Mouse (Mus musculus): ENCODE results near the gene Rad54l.

The Rad54l gene

DNA sequence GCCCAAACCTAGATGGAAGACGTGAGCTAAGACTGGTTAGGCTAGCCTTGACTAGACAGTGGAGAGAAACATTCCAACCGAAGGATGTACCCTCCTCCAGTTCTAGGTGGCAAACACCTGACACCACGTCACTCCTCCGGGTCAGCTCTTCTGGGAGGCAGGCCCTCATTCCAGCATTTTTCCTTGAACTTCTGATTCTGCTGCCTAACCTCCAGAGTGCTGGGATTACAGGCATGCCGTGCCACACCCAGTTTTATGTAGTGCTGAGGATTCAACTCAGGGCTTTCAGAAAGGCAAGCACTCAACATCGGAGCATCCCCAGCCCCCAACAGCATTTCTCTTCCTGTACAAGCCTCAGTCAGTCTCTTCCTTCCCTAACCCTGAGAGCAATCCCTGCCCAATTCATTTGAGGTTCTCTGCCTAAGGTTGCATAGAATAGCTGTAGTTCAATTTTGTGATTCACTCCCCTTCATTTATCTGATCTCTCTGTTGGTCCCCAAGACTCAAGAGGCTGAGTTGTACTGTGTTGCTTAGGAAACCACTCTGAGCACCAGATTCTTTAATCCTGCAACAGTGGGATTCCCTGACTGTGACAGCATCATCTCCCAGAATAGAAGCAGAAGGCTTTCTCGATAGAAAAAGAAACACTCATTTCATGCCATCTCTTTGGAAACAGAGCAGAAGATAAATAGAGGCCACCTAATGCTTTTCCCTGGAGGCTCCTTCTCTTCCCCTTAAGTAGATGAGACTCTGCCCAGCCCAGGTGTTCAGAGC is 17.5 kb upstream of the Rad54l start:
- no peak for DNase-seq

DNA sequence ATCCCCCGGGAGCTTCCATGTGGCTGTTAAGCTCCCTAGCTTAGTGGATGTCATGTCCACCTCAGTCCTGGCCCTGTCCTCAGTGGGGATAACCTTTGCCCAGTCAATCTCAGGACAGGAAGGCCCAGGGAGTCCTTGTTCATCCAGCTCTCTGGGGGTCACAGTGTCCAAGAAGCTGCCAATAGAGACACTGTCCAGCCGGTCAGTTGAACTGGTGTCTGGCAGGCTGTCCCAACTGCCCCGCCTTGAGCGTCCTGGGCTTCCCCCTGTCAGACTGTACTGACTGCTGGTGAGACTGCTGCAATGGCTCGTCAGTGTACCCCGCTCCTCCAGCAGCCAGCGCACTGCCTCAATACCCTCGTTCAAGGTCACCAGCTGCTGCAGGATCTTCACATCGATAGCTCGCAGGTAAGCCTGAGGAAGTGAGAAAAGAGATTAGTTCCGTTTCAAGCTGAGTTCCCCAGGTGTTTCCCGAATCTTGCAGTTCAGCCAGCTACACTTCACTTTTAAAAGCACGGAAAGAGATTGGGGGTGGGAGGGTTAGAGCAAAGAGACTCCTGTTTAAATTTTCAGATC is 14.0 kb upstream of the Rad54l start:
- no peak for DNase-seq

DNA sequence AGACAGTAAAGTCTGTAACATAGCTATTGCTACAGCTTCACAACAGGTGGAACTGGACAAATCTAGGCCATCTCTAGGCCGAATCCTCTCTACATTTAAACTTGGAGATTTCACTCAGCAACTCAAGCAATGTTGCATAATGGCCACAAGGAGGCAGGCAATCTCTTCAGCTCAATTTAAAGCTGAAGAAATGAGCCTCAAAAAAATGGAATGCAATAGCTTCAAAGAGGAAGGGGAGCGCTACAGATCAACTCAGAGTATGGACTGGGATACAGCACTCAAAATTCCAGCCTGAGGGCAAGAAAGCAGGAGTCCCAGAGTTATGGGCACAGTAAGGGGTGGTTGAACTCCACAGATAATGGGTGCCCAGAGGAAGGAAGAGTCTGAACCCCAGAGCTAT is 11.5 kb upstream of the Rad54l start:
- no peak for DNase-seq

DNA sequence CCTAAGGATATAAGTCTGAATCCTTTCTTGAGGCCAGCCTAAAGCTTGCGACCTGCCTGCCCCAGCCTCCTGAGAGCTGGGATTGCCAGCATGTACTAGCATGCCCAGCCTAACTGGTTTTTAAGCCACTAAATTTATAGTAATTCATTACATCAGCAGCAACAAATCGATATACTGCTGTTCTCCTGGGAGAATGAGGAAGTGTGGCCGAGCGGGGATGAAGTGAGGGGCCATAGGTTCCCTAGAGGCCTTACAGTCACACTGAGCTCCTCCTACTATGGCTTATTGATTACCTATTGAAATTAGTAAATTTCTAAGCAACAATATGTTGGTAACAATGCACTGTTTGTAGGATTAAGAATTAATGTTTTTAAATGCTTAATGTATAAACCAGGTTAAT is 9.6 kb upstream of the Rad54l start:
- no peak for DNase-seq

DNA sequence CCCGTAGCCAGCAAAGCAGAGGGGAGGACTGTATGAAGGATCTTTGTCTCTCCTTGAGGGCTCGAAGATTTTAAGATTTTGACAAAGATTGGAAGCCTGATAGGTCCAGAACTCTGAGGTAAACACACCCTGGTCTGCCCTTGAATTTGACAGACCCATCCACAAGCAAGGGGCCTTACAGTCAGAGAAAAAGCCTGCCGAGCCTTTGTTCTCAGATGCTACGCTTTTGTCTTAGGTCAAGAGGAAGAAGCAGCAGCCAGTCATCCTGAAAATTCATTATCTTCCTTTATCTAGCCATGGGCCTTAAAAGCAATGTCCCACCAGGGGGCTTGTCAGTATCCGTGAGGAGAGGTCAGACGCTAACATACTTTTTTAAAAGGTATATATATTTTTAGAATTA is 4.5 kb upstream of the Rad54l start:
- no peak for DNase-seq

DNA sequence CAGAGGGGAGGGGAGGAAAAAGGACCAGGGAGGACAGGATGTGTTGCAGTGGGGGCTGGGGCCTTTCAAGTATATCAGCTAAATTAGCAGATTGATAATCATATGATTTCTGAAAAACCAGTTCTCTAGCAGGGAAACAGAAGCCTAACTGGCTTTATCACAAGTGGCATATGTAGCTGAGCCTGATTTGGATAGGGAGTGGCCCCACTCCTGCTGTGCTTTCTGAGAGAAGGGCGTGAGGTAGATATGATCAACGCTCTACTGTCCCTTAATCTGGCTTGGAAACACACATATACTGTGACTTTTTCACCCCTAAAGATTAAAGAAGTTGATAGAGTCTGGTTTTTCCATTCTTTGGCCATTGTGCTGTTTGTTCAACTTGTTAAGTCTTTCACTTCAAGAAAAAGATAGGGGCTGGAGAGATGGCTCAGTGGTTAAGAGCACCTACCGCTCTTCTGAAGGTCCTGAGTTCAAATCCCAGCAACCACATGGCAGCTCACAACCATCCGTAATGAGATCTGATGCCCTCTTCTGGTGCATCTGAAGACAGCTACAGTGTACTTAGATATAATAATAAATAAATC is 2.4 kb upstream of the Rad54l start:
- DNase-seq = no peak

DNA sequence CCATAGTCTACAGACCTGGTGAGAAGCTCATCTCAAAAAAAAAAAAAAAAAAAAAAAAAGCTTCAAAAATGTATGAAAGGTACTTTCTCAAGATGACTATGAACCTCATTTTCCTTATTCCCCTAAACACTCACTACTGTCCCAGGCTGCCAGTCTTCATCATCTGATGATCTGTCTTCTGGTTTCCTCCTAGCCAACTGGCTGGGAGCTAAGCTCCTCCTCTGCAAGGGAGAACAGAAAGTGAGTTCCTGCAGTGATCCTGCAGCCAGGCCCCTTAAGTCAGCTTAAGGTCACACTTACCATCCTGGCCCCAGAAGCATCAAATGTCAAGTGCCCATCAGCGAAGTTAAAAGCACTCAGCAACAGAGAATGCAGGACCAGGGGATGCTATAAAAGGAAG is 728 bp downstream of the Rad54l start:
- no peak for DNase-seq

DNA sequence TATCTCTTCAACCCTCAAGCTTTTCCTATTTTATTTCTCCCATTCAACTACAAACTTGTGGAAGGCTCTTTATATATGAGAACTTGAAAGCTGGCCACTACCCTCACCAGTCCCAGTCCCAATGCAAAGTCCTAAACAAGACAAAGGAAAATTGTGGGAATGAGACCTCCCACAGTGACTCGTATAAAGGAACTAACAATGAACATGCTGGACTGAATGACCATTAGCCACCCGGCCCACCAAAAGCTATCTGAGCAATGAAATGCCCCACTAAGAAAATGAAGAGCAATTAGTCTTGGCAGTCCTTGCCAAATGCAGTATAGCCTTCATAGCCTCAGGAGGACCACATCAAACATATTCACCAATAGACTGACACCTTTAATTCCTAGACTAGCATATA is 12.0 kb downstream of the Rad54l start:
- no peak for DNase-seq

DNA sequence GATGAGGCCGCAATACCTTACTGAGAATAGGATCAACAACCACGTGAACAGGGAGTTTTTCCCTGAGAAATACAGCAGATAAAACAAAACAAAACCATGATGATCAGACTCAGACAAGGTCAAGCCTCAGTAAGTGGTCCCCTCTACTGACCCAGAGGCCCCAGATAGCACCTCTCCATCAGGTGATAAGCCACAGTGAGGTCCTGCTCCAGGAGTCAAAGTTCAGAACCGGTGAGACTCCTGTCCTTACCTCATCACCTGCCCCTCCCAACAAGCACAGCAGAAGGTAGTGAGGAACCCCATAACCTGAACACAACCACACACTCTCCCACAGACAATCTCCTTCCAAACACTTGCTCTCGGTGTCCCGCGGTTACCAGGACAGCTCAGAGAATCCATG is 12.8 kb downstream of the Rad54l start:
- no peak for DNase-seq

DNA sequence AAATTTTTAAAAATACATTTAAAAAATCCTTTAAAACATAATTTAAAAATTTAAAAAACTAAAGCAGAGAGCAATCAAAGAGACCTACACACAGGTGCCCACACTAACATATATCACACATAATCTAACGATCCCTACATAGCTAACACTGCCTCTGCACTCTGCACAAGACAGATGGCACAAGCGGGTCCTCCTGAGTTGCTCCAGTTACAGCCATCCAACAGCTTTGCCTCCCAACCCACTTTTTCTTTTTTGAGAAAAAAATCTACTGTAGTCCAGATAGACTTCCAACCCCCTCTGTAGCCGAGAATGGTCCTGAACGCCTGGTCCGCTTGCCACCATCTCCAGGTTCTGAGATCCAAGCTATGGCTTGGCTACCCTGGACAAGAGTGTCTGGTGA is 18.2 kb downstream of the Rad54l start:
- DNase-seq = no peak

DNA sequence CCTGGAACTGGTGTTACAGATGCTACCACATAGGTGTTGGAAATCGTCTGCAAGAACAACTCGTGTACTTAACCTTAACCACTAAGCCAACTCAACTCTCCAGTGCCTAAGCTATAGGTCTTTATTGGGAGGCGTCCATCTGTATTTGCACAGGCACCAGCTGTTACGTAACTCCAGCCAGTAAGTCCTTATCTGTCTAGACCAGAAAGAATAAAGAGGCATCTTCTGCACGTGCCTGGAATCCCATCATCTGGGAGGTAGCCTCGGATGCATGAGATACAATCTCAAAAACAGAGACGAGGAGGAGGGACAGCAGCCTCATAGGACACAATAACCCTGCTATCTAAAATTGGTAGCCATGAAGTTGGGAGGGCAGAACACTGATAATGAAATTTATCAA is 22.5 kb downstream of the Rad54l start:
- DNase-seq = no peak

DNA sequence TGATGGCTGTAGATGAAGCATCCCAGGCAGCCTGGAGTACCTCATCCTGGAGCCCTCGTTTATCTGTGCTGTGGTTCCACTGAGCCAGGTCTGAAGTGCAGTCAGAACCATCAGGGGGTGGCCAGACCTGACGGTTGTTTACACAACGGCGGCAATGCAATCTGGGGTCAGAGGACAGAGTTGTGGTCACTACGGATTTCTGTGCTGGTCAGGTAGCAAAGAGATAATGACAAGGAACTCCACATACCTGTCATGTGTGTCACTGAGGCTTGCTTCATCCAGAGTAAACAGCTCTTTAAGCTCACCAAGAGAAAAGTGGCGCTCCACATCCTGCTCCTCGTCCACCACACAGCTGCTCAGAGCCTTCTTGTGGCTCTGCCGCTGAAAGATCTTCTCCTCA is 26.3 kb downstream of the Rad54l start:
- DNase-seq = no peak

DNA sequence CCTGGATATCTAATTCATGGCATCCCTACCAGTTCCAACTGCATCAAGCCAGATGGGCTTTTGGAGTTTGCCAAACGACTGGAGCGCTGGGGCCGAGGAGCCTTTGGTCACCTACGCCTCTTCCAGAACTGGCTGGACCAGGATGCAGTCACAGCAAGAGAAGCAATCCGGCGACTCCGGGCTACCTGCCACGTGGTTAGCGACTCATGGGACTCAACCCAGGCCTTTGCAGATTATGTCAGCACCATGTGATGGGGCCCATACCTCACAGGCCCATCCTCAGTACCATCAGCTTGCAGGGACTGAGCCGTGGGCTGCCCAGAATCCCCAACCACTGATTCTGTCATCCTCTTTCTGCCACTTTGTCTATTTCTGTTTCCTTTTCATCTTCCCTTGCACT is 27.2 kb downstream of the Rad54l start:
- no peak for DNase-seq

DNA sequence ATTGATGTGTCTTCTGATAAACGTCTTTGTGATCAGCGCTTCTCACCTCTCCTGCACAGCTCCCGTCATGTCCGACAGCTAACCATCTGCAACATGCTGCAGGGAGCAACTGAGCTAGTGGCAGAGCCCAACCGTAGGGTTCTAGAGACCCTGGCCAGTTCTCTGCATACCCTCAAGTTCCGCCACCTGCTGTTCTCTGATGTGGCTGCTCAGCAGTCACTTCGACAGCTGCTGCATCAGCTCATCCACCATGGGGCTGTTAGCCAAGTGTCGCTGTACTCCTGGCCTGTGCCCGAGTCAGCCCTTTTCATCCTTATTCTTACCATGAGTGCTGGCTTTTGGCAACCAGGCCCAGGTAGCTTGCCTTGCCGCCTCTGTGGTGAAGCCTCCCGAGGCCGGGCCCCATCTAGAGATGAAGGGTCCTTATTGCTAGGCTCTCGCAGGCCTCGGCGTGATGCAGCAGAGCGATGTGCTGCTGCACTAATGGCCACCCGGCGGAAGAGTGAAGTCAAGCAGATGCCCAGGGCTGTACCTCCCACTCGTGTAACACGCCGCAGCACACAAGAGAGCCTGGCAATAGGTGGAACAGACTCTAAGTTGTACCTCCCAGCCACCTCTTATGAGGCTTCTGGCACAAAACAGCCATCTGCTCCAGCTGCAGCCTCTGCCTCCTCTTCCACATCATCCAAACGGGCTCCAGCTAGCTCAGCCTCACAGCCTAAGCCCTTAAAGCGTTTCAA is 34.8 kb downstream of the Rad54l start:
- DNase-seq = peak; percentile 13

DNA sequence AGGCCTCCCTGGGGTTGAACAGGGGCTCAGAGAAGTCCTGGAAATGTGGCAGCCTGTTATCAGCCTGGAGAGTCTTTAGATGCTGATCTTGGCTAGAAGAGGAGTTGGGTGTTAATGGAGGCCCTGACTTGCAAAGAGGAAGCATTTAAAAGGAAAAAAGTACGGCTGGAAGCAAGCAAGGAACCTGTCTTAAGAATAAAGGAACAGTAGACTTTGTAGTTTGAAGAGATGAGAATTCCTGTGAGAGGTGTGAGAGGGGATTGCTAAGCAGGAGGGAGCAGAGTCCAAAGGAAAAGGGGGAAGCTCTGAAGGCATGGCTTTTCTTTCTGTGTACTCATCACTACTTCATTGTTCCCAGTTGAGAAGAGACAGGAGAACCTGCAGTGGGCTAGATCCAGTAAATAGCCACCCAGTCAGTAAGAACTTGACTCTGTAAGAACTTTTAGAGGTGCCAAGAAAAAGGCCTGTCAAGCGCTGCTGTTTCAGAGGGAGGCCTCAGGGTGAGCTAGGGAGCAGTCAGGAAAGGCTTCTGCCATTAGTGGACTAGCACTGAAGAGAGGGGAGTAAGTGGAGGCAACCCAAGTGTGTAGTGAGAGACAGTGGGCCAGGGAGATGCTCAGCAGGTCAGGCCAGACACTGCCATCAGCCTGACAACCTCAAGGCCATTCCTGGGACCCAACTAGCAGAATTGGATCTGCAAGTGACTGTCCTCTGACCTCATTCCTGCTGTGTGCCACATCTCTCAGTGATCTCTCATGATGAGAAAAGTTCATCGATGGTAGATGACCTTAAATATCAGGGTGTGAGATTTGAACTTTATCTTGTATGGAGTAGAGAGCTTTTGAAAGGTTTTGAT is 46.0 kb downstream of the Rad54l start:
- DNase-seq = peak; percentile 26

DNA sequence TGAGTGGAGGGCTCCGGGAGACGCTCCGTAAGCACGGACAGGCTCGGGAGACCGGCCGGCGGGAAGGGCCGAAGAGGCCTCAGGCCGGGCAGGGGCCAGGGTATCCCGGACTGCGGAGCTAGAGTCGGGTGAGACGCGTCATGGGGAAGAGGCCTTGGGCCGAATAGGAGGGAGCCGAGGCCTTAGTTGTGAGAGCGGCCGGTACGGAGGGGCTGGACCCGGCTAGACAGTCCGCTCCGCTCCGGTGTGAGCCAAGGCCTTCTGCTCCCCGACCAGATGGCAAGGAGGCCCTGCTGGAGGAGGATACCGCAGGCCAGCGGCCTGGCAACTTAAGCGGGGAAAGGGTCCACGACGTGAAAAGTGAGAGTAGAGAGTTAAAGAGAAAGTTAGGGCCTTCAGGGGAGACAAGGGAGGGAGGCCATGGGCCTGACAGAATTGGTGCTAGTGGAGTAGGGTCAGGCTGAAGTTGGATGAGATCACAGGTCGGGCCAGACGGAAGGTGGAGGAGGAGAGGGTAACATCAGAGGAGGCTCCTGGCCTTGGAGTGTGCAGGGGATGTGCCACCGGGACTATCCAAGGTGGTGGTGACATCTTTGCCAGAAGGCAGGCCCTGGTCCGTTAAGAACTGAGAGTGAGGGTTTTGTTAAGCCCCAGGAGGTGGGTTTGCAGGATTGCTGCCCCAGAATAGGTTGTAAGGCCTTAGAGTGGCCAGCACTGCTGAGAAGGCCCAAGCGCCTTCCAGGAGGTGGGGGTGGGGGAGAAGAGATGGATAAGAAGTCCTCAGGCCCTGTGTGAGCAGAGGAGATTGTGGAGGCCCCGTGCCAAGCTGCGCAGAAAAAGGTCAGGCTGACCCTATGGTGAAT is 46.9 kb downstream of the Rad54l start:
- peak; percentile 63 for DNase-seq

DNA sequence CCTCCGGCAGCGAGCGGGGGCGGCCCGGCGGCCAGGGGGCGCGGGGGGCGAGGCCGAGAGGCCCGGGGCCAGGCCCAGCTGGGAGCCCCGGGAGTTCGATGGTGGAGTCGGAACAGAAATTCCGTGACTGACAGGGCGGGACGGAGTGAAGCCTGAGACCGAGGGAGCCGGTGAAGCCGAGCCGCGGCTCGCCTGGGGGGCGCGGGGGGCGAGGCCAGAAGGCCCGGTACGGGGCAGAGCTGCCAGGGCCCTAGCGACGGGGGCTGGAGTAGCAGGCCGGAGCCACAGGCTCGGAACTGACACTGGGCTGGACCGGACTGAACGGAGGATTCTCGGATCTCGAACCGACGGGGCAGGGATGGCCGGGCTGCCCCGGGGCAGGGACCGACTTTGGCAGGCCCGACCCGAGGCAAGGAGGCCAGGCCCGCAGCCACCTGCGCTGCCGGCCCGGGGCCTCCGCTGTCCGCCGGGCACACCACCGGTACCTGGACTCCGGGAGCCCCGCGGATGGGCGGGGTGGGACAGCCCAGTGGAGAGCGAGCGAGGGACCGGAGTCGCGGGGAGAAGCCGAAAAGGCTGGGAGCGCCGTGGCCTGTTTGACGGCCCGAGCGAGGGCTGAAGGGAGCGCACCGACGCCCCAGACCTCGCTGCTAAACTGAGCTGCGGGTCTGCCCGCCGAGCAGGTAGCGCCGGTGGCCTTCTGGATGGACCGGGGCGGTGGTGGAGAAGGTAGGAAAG is 47.7 kb downstream of the Rad54l start:
- peak; percentile 78 for DNase-seq

DNA sequence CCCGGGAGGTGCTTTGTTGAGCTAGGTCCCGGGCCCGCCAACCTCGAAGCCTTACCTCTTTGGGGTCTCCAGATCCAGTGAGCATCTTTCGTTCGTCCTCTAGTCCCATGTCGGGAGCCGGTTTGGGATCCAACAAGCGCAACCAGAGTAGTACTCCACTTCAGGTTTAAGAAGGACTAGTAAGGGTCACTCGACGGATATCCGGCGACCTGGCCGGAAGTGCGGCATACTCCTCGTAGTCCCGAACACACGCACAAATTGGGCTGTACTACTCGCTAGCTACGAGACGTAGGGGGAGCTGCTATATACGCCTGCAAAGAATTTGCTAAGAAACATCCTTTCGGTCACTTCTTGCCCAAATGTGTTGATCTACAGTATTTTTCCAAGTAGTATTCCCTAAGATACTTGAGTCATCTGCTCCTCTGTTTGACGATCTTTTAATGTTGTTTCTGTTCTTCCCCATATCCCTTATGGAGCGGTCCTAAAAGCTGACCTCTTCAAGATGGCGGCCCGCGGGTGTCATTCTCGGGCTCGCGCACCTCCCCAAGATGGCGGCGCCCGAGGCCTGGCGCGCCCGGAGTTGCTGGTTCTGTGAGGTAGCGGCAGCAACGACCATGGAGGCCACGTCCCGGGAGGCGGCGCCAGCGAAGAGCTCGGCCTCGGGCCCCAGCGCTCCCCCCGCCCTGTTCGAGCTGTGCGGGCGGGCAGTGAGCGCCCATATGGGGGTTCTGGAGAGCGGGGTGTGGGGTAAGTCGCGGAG is 48.4 kb downstream of the Rad54l start, which contains the start of the genes Uqcrh and Lrrc41:
Uqcrh (minus strand) TSS at position 211 of the 760 bp plus-strand sequence.
Lrrc41 (plus strand) TSS at position 409 of the 760 bp plus-strand sequence.
- peak; percentile 95 for DNase-seq

DNA sequence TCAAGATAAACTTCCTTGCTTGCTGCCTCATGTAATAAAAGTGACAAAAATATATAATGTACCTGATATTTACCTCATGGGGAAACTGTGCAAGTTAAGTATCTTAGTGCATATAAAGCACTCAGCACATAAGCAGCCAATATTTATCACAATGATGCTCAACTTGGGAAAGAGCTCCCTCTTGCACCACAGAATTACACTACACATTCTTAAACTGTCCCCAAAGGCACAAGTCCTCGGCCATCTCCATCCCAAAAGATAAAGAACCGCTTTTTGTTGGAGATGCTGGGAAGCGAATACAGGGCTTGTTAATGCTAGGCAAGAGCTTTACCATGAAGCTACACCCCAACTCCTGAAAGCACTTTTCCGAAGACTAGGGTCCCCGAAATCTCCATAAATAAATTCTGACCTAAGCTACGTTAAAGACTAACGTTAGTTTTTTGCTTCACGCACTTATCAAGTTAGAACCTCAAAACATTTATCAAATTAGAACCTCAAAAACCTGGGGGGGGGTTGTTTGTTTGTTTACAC is 49.3 kb downstream of the Rad54l start:
- no peak for DNase-seq

DNA sequence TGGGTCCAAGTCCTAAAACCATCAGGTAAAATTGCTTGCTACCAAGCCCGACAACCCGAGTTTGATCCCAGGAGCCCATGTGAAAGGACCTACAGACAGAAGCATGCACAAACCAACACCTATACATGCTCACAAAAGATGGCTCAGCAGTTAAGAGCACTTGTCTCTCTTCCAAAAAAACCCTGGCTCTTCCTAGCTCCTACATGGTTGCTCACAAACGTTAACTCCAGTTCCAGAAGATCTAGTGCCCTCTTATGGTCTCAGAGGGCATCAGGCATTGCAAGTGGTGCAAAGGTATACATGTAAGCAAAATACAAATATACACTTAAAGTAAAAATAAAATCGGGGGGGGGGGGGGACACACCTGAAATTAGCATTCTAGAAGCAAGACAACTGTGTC is 50.3 kb downstream of the Rad54l start:
- DNase-seq = no peak
